In genomic region chr8:46739003-46739949, GRCm38 (mm10) we compare ENCODE assay signal across 8 mouse cellular contexts. TPM values are rescaled to one million over a fixed set of nuclear protein-coding genes. Genes with fewer than 3 reads are reported as not detected.
DNase-seq lines count a peak whose midpoint lies in the region; ATAC-seq and TF ChIP-seq lines count a peak whose summit lies in the region.

TSS of gene Irf2 (plus strand) at chr8:46739732.

- H3K9ac ChIP-seq in forebrain, embryonic 14.5 days (ENCODE audit: low read length): peak within 1 kb of the TSS; percentile 97
- H3K9ac ChIP-seq in neural tube, embryonic 15.5 days (replicated peaks): peak within 1 kb of the TSS; percentile 96

- H3K4me2 ChIP-seq in forebrain, embryonic 14.5 days (ENCODE audit: low read length): peak within 1 kb of the TSS; percentile 83
- peak within 1 kb of the TSS; percentile 86 for H3K4me2 ChIP-seq in neural tube, embryonic 15.5 days

- no peaks in the 10 kb centered on the region; the same call in 1 of the 2 replicates for H3K9me3 ChIP-seq in G1E (replicated peaks)
- H3K9me3 ChIP-seq in forebrain, embryonic 14.5 days (replicated peaks; ENCODE audit: control insufficient read depth, low read length): peaks cover 4% of the 10 kb centered on the region; the same call in 1 of the 2 replicates
- H3K9me3 ChIP-seq in neural tube, embryonic 15.5 days (replicated peaks): no peaks in the 10 kb centered on the region; the same call in 1 of the 2 replicates

- DNase-seq in G1E (ENCODE audit: low spot score): peak; percentile 88
- peak; percentile 76 for DNase-seq in cerebellum, adult 11-12 months
- peak; percentile 84 for DNase-seq in forebrain, embryonic 14.5 days (ENCODE audit: low spot score)
- DNase-seq in heart, postnatal 14 days: peak; percentile 86 to 89
- DNase-seq in large intestine, adult 2 months (ENCODE audit: low read depth, low spot score): peak; percentile 90
- peak; percentile 84 for DNase-seq in lung, adult 2 months
- DNase-seq in testis, postnatal 10 days (ENCODE audit: low spot score): peak; percentile 83

- ATAC-seq in G1E (ENCODE audit: extremely low read depth, insufficient number of reproducible peaks, low FRiP score, poor library complexity, severe bottlenecking): peak; percentile 82
- ATAC-seq in forebrain, embryonic 14.5 days: peak; percentile 70
- ATAC-seq in neural tube, embryonic 15.5 days (ENCODE audit: low FRiP score): peak; percentile 67

- intact Hi-C loops in heart, postnatal 14 days (cut with DNase I): loop anchor here (2.0 to 5.0 kb wide), 3 partner anchors 47 to 196 kb away; no protein-coding TSS in a partner anchor

- H3K27ac ChIP-seq in forebrain, embryonic 14.5 days (ENCODE audit: low read depth, low read length): peak within 1 kb of the TSS; percentile 74
- H3K27ac ChIP-seq in neural tube, embryonic 15.5 days (replicated peaks): peak within 1 kb of the TSS; percentile 90

- WGBS in forebrain, embryonic 14.5 days: 1% methylated on average over 50 of the region's 51 CpGs
- under 1% methylated on average over 51 of the region's 51 CpGs for WGBS in large intestine, adult 2 months
- 2% methylated on average over 48 of the region's 51 CpGs for WGBS in lung, adult 2 months
- under 1% methylated on average over 49 of the region's 51 CpGs for WGBS in neural tube, embryonic 15.5 days

- peaks cover 10% of the 10 kb centered on the region for H3K36me3 ChIP-seq in G1E (replicated peaks)
- H3K36me3 ChIP-seq in forebrain, embryonic 14.5 days (ENCODE audit: control insufficient read depth, insufficient read depth, low read length): no peaks in the 10 kb centered on the region
- no peaks in the 10 kb centered on the region for H3K36me3 ChIP-seq in neural tube, embryonic 15.5 days

- TF ChIP-seq CTCF in G1E (IDR thresholded peaks at IDR 0.05; ENCODE audit: low read depth, low read length): no peak
- no peak for TF ChIP-seq CTCF in lung, adult 2 months (IDR thresholded peaks at IDR 0.05; ENCODE audit: insufficient read depth, low read length)

- peak within 1 kb of the TSS; percentile 93 for H3K4me3 ChIP-seq in G1E (ENCODE audit: low read depth, low read length)
- peak within 1 kb of the TSS; percentile 91 for H3K4me3 ChIP-seq in forebrain, embryonic 14.5 days (ENCODE audit: low read depth, low read length)
- peak within 1 kb of the TSS; percentile 82 for H3K4me3 ChIP-seq in lung, adult 2 months (replicated peaks; ENCODE audit: extremely low read depth, low read depth, low read length)
- H3K4me3 ChIP-seq in neural tube, embryonic 15.5 days (replicated peaks): peak within 1 kb of the TSS; percentile 80

- peak; percentile 77; the same call in 1 of the 2 replicates for TF ChIP-seq POLR2A in lung, adult 2 months (IDR thresholded peaks at IDR 0.05; ENCODE audit: borderline replicate concordance, extremely low read depth, low read depth, low read length)

- H3K4me1 ChIP-seq in G1E (ENCODE audit: insufficient read depth, low read depth, low read length): peaks cover 43% of the 10 kb centered on the region
- peaks cover 5% of the 10 kb centered on the region; the same call in 1 of the 2 replicates for H3K4me1 ChIP-seq in forebrain, embryonic 14.5 days (ENCODE audit: control insufficient read depth, insufficient read depth, low read length)
- peaks cover 13% of the 10 kb centered on the region for H3K4me1 ChIP-seq in lung, adult 2 months (ENCODE audit: control insufficient read depth, insufficient read depth, low read length)
- H3K4me1 ChIP-seq in neural tube, embryonic 15.5 days: peaks cover 25% of the 10 kb centered on the region

- H3K27me3 ChIP-seq in G1E (ENCODE audit: insufficient read depth, low read length): no peaks in the 10 kb centered on the region
- H3K27me3 ChIP-seq in forebrain, embryonic 14.5 days (replicated peaks; ENCODE audit: control insufficient read depth, insufficient read depth, low read length): no peaks in the 10 kb centered on the region
- no peaks in the 10 kb centered on the region for H3K27me3 ChIP-seq in neural tube, embryonic 15.5 days (replicated peaks)

RNA-seq across cellular contexts. Expression of gene Irf2, which starts in this region (rescaled TPM):
- total RNA-seq in G1E (2014; fragmentation: Nextera tagmentation) (106 and 111 TPM in 2 replicates), G1E (2017) (8.8 and 13.4 TPM in 2 replicates)
- 13.4 and 16.3 TPM in 2 replicates for polyA plus RNA-seq in G1E (2012)
- polyA plus RNA-seq in forebrain, embryonic 14.5 days (2014; fragmentation: Nextera tagmentation; extraction: Ambion mirVana): 6.2 and 8.4 TPM in 2 replicates
- 10 to 100 TPM; 43.6 to 44.5 TPM for total RNA-seq in heart, postnatal 14 days (2021)
- 13.2 and 20.7 TPM in 2 replicates for polyA plus RNA-seq in large intestine, adult 2 months (2012; rRNA removed)
- polyA plus RNA-seq in lung, adult 2 months (2012; rRNA removed): 20.5 and 24.6 TPM in 2 replicates
- 10.2 and 18.6 TPM in 2 replicates for polyA plus RNA-seq in neural tube, embryonic 15.5 days (2015; fragmentation: Nextera tagmentation; extraction: Ambion mirVana)

Comparison
In these comparisons a context has a peak if more than half of its experiments do, and no peak if none do; other contexts are left out.
1. Peak in every context shown above with its lines: DNase-seq, ATAC-seq, H3K4me3 ChIP-seq and H3K27ac ChIP-seq.